Mouse (Mus musculus): ENCODE data around the gene Syt7.

- TF ChIP-seq POLR2A (IDR thresholded peaks at IDR 0.05; ENCODE audit: insufficient read depth, low read length) (no peak), CTCF (IDR thresholded peaks at IDR 0.05; ENCODE audit: low read depth, low read length) (no peak), EP300 (IDR thresholded peaks at IDR 0.05; ENCODE audit: insufficient read depth, low read depth, low read length) (no peak)
Measured at GRCm38 (mm10) chr19:10500581-10500980, 111.7 kb downstream of the Syt7 start.
